Mouse (Mus musculus) heart, embryonic 12.5 days (tissue): ENCODE results near the gene Praf2. TPM values are rescaled to one million over a fixed set of nuclear protein-coding genes. Genes with fewer than 3 reads are reported as not detected.
"Not testable (repeated sequence)": the region's sequence is repeated elsewhere in the genome, so short reads cannot be mapped to it uniquely, and the experiment has no call there.

Experiments
- ATAC-seq: fragments of 200-750 bp; cut with Nextera tagmentation; 2 replicates; pipeline ENCODE4 v1.8.0; 2017; ENCODE audit warnings: moderate TSS enrichment, moderate library complexity; ENCODE audit not compliant: insufficient number of reproducible peaks, low FRiP score
- H3K27ac ChIP-seq: fragments of 300-500 bp; sonication (generic); 2 replicates; pipeline ENCODE4 v1.5.1; 2016; ENCODE audit warnings: mild to moderate bottlenecking, moderate library complexity; ENCODE audit not compliant: poor library complexity, severe bottlenecking
- H3K27me3 ChIP-seq: fragments of 300-500 bp; sonication (generic); replicated peaks from 2 replicates; pipeline ENCODE4 v1.6.1; 2016; ENCODE audit warnings: mild to moderate bottlenecking, moderate library complexity
- H3K36me3 ChIP-seq: fragments of 300-500 bp; sonication (generic); 2 replicates; pipeline ENCODE4 v1.6.1; 2016; ENCODE audit warnings: mild to moderate bottlenecking, moderate library complexity
- H3K4me1 ChIP-seq: fragments of 300-500 bp; sonication (generic); replicated peaks from 2 replicates; pipeline ENCODE4 v1.6.1; 2016; ENCODE audit warnings: mild to moderate bottlenecking
- H3K4me2 ChIP-seq: fragments of 300-500 bp; sonication (generic); 2 replicates; pipeline ENCODE4 v1.6.1; 2016; ENCODE audit warnings: mild to moderate bottlenecking, moderate library complexity
- H3K4me3 ChIP-seq: fragments of 300-500 bp; sonication (generic); 2 replicates; pipeline ENCODE4 v1.5.1; 2016; ENCODE audit warnings: mild to moderate bottlenecking
- H3K9ac ChIP-seq: fragments of 300-500 bp; sonication (generic); 2 replicates; pipeline ENCODE4 v1.6.1; 2016; ENCODE audit warnings: mild to moderate bottlenecking, moderate library complexity
- H3K9me3 ChIP-seq: fragments of 300-500 bp; sonication (generic); replicated peaks from 2 replicates; pipeline ENCODE4 v1.6.1; 2016; ENCODE audit warnings: mild to moderate bottlenecking, moderate library complexity
- WGBS: fragments of 180-500 bp; shearing (Covaris S2); methylation state at CpG from one replicate; pipeline ENCODE4 v1.1.7; 2016; 5-methylcytosine and 5-hydroxymethylcytosine counted together
- polyA plus RNA-seq: library from polyadenylated mRNA; unstranded; fragments of >200 nt; fragmentation: Nextera tagmentation; extraction: Ambion mirVana; gene quantifications from 2 replicates; pipeline ENCODE4 v1.2.1, GENCODE M21; 2016

The Praf2 gene
- polyA plus RNA-seq, 1 experiment from 2014 or later, result 43.5 TPM

DNA sequence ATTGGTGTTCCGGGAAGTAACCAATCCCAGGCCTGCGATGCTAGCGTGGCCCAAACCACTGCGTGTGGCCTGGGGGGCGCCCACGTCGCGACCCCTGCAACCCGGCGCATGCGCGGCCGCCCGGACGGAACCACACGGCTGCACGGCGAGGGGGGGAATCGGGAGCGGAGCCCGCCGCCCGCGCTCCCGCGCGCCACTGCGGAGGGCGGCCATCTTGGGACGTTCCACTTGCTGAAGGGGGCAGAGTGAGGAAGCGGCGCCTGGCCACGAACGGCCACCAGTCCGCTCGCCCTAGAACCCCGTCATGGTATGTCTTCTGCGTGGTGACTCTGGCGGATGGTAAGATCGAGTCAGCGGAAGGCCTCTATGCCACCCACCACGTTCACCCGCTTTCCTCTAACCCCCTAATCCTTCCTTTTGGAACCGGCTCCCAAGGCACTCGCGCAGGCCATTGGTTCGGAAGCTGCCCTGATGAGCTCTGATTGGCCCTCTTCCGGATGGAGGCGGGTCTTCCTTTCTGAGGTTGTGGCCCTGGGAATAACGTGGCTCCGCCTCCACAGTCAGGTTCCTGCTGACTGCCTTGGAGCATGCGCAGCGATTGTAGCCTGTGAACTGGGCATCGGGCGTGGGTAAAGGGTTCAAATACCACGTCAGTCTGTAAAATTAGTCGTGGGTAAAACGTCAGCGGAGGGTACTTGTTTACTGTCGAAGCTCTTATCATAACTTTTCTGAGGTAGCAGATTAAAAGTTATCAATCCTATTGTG is 13.9 kb upstream of the Praf2 start, which contains the start of gene Wdr45:
Gene Wdr45, plus strand, starts transcription at position 199 of the 765 bp plus-strand sequence.
- peak; percentile 97 for ATAC-seq
- not testable (repeated sequence) for H3K36me3 ChIP-seq, H3K9me3 ChIP-seq, H3K27ac ChIP-seq, H3K4me1 ChIP-seq, H3K27me3 ChIP-seq
- Histone ChIP-seq H3K4me2 (peak within 1 kb of the TSS; percentile 59), H3K4me3 (peak within 1 kb of the TSS; percentile 43), H3K9ac (peak within 1 kb of the TSS; percentile 40; the same call in 1 of the 2 replicates)
- 9% methylated on average over 40 of the region's 60 CpGs for WGBS

DNA sequence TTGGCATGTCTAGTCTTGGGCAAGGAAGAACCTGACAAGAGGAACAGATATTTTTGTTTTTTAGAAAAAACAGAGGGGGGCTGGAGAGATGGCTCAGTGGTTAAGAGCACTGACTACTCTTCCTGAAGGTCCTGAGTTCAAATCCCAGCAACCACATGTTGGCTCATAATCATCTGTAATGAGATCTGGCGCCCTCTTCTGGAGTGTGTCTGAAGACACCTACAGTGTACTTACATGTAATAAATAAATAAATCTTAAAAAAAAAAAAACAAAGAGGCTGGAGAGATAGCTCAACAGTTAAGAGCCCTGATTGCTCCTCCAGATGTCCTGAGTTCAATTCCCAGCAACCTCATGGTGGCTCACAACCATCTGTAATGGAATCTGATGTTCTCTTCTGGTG is 12.2 kb upstream of the Praf2 start:
- WGBS, result 24% methylated on average over 1 of the region's 1 CpGs
- H3K4me2 ChIP-seq, H3K4me3 ChIP-seq, ATAC-seq, H3K27ac ChIP-seq, H3K9me3 ChIP-seq, H3K27me3 ChIP-seq, H3K4me1 ChIP-seq, H3K9ac ChIP-seq, H3K36me3 ChIP-seq: not testable (repeated sequence)

- Histone ChIP-seq H3K27ac (peak within 1 kb of the TSS; percentile 86), H3K36me3 (peaks cover 17% of the 10 kb centered on the region), H3K4me2 (peak within 1 kb of the TSS; percentile 76), H3K4me1 (peaks cover 6% of the 10 kb centered on the region), H3K9me3 (no peaks in the 10 kb centered on the region), H3K9ac (peak within 1 kb of the TSS; percentile 73), H3K27me3 (no peaks in the 10 kb centered on the region), H3K4me3 (peak within 1 kb of the TSS; percentile 73)
- ATAC-seq, result peak; percentile 89
- 22% methylated on average over 22 of the region's 22 CpGs for WGBS
These were observed 6.5 kb upstream of the Praf2 start, which contains the start of gene Gm45208 for GRCm38 (mm10) chrX:7721514-7722281. TSS of gene Gm45208 (plus strand) at chrX:7722245.

DNA sequence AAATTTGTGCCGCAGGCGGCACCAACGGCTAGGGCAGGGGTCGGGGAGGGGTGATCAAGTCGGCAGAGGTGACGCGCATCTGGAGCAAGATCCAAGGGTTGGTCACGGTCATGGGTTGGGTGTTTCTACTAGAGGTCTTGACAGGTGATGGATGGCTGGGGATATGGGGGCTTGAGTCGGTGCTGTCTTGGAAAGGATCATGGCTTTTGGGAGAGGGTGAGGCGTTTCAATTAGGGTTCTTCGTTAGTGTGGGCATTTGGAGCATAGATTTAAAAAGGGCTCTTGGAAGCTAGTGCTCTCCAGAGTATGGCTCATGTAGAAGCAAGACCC is 6.0 kb upstream of the Praf2 start:
- H3K4me1 ChIP-seq, result peaks cover 6% of the 10 kb centered on the region
- H3K36me3 ChIP-seq, result peaks cover 22% of the 10 kb centered on the region
- peak overlapping the region; percentile 73 for H3K4me3 ChIP-seq
- peak overlapping the region; percentile 73 for H3K9ac ChIP-seq
- peak overlapping the region; percentile 27; the same call in 1 of the 2 replicates for H3K27ac ChIP-seq
- no peaks in the 10 kb centered on the region for H3K9me3 ChIP-seq
- WGBS, result 9% methylated on average over 11 of the region's 11 CpGs
- peak overlapping the region; percentile 76 for H3K4me2 ChIP-seq
- no peak for ATAC-seq
- H3K27me3 ChIP-seq, result no peaks in the 10 kb centered on the region

GRCm38 (mm10) chrX:7722691-7723090 is 5.5 kb upstream of the Praf2 start:
- Histone ChIP-seq H3K27me3 (no peaks in the 10 kb centered on the region), H3K36me3 (peaks cover 22% of the 10 kb centered on the region), H3K4me2 (peak overlapping the region; percentile 76), H3K9me3 (no peaks in the 10 kb centered on the region), H3K9ac (peak overlapping the region; percentile 73), H3K27ac (peak overlapping the region; percentile 27; the same call in 1 of the 2 replicates), H3K4me3 (peak overlapping the region; percentile 73), H3K4me1 (peaks cover 8% of the 10 kb centered on the region)
- 17% methylated on average over 4 of the region's 4 CpGs for WGBS
- no peak for ATAC-seq

GRCm38 (mm10) chrX:7724135-7724534 is 4.1 kb upstream of the Praf2 start:
- Histone ChIP-seq H3K4me2 (no peak overlapping the region), H3K9me3 (no peaks in the 10 kb centered on the region), H3K9ac (no peak overlapping the region), H3K4me3 (no peak overlapping the region), H3K36me3 (peaks cover 22% of the 10 kb centered on the region), H3K27me3 (no peaks in the 10 kb centered on the region), H3K4me1 (peaks cover 11% of the 10 kb centered on the region), H3K27ac (no peak overlapping the region)
- ATAC-seq, result no peak
- WGBS, result 76% methylated on average over 7 of the region's 7 CpGs

- WGBS, result 80% methylated on average over 12 of the region's 12 CpGs
- Histone ChIP-seq H3K4me2 (no peak overlapping the region), H3K9me3 (no peaks in the 10 kb centered on the region), H3K9ac (no peak overlapping the region), H3K4me1 (peaks cover 11% of the 10 kb centered on the region), H3K27ac (no peak overlapping the region), H3K27me3 (no peaks in the 10 kb centered on the region), H3K36me3 (peaks cover 22% of the 10 kb centered on the region), H3K4me3 (no peak overlapping the region)
- no peak for ATAC-seq
These were observed 2.4 kb upstream of the Praf2 start for GRCm38 (mm10) chrX:7725841-7726240.

DNA sequence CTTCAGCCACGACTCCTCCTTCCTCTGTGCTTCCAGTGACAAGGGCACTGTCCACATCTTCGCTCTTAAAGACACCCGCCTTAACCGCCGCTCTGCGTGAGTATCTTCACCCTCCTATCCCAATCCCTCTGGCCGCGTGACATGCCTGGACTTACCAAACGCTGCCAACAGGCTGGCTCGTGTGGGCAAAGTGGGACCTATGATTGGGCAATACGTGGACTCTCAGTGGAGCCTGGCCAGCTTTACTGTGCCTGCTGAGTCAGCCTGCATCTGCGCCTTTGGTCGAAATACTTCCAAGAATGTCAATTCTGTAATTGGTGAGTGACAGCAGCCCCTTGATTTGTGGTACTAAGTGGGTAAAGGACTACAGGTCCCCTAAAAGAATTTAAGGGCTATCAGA is 1.1 kb upstream of the Praf2 start:
- Histone ChIP-seq H3K4me1 (peaks cover 11% of the 10 kb centered on the region), H3K27me3 (no peaks in the 10 kb centered on the region), H3K4me3 (no peak overlapping the region), H3K36me3 (peaks cover 22% of the 10 kb centered on the region), H3K4me2 (no peak overlapping the region), H3K27ac (no peak overlapping the region), H3K9me3 (no peaks in the 10 kb centered on the region), H3K9ac (no peak overlapping the region)
- no peak for ATAC-seq
- WGBS, result 81% methylated on average over 13 of the region's 13 CpGs

GRCm38 (mm10) chrX:7728922-7729265 is 655 bp downstream of the Praf2 start:
- no peaks in the 10 kb centered on the region for H3K27me3 ChIP-seq
- H3K4me2 ChIP-seq, result peak overlapping the region; percentile 66
- 0 out of 2 replicates have a peak, but pooled peaks cover 6% of the 10 kb centered on the region for H3K4me1 ChIP-seq
- H3K9me3 ChIP-seq, result no peaks in the 10 kb centered on the region
- peak overlapping the region; percentile 57 for H3K4me3 ChIP-seq
- ATAC-seq, result no peak
- peaks cover 22% of the 10 kb centered on the region for H3K36me3 ChIP-seq
- H3K9ac ChIP-seq, result peak overlapping the region; percentile 62
- 36% methylated on average over 4 of the region's 4 CpGs for WGBS
- no peak overlapping the region for H3K27ac ChIP-seq

GRCm38 (mm10) chrX:7733571-7734156 is 5.4 kb downstream of the Praf2 start:
- H3K4me1 ChIP-seq, result no peaks in the 10 kb centered on the region
- H3K9ac ChIP-seq, result 0 out of 2 replicates have a peak overlapping the region, but pooled peaks have one; percentile 7
- H3K4me2 ChIP-seq, result peak overlapping the region; percentile 46
- peak; percentile 16; the same call in 1 of the 2 replicates for ATAC-seq
- no peak overlapping the region for H3K27ac ChIP-seq
- H3K27me3 ChIP-seq, result no peaks in the 10 kb centered on the region
- H3K9me3 ChIP-seq, result no peaks in the 10 kb centered on the region
- peaks cover 8% of the 10 kb centered on the region; the same call in 1 of the 2 replicates for H3K36me3 ChIP-seq
- 23% methylated on average over 26 of the region's 26 CpGs for WGBS
- H3K4me3 ChIP-seq, result no peak overlapping the region
